8 mouse cellular contexts compared by ENCODE assay signal in the genomic region with DNA sequence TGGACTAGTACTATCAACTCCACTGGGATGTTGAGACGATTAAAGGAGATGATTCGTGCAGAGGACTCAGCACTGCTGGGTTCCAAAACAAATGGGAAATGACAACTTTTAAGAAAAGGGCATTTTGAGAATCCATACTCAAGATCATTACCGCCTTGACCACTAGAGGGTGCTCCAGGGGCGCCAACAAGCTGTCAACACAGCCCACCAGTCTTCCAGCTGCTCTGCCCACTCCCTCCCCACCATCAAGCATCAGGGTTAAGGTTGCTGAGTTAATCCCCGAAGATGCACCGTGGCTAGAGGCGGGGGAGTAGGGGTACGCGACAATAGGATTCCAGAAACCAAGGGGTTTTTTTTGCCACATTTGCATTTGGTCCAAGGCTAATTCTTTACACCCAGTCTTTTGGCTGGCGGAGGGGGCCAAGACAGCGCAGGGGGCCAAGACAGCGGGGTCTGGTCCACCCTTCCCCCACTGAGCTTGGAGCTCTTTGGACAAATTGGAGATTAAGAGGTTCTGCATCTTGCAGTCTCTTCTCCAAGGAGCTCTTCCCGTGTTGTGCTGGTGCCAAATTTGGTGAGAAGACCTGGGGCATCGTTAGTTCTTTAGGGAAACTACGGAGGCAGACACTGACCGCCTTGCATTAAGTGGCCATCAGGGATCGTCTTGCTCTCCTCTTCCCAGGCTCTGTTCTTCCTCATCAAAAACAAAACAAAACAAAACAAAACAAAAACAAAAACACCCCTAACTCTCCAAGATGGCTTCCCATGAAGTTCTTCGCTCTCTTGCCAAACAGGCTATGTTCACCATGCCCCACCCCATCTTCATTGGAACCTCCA. TPM values are rescaled to one million over a fixed set of nuclear protein-coding genes. Genes with fewer than 3 reads are reported as not detected.
DNase-seq lines count a peak whose midpoint lies in the region; ATAC-seq and TF ChIP-seq lines count a peak whose summit lies in the region.

No protein-coding gene starts in this region.

- H3K36me3 ChIP-seq in intestine, embryonic 14.5 days (ENCODE audit: control insufficient read depth, insufficient read depth, low read length): peaks cover 30% of the 10 kb centered on the region
- H3K36me3 ChIP-seq in limb, embryonic 12.5 days: peaks cover 26% of the 10 kb centered on the region
- H3K36me3 ChIP-seq in midbrain, embryonic 15.5 days (replicated peaks): no peaks in the 10 kb centered on the region

- WGBS in intestine, embryonic 14.5 days: 35% methylated on average over 18 of the region's 18 CpGs
- WGBS in limb, embryonic 12.5 days: 36% methylated on average over 18 of the region's 18 CpGs
- 10% methylated on average over 18 of the region's 18 CpGs for WGBS in midbrain, embryonic 15.5 days

- H3K9me3 ChIP-seq in intestine, embryonic 14.5 days (ENCODE audit: control insufficient read depth, low read length): no peaks in the 10 kb centered on the region
- H3K9me3 ChIP-seq in limb, embryonic 12.5 days: no peaks in the 10 kb centered on the region
- H3K9me3 ChIP-seq in midbrain, embryonic 15.5 days: no peaks in the 10 kb centered on the region

- H3K4me3 ChIP-seq in cortical plate, adult 2 months (ENCODE audit: insufficient read depth, low read length): peak overlapping the region; percentile 96
- peak overlapping the region; percentile 74 for H3K4me3 ChIP-seq in intestine, embryonic 14.5 days (ENCODE audit: low read depth, low read length)
- peak overlapping the region; percentile 77 for H3K4me3 ChIP-seq in limb, embryonic 12.5 days (replicated peaks)
- peak overlapping the region; percentile 87 for H3K4me3 ChIP-seq in midbrain, embryonic 15.5 days

- no peaks in the 10 kb centered on the region for H3K27me3 ChIP-seq in intestine, embryonic 14.5 days (replicated peaks; ENCODE audit: control insufficient read depth, insufficient read depth, low read length)
- H3K27me3 ChIP-seq in limb, embryonic 12.5 days: no peaks in the 10 kb centered on the region
- no peaks in the 10 kb centered on the region for H3K27me3 ChIP-seq in midbrain, embryonic 15.5 days (replicated peaks)

- peak; percentile 60 to 78 for DNase-seq in frontal cortex, postnatal 14 days (ENCODE audit: low spot score in 2 of 2)
- DNase-seq in gastrocnemius, postnatal 25 days: peak; percentile 54
- peak; percentile 91 for DNase-seq in intestine, embryonic 14.5 days (ENCODE audit: low spot score)
- DNase-seq in spleen, postnatal 14 days (ENCODE audit: low spot score in 2 of 2): peak; percentile 55 to 76

- peaks cover 15% of the 10 kb centered on the region for H3K4me1 ChIP-seq in cortical plate, adult 2 months (ENCODE audit: control insufficient read depth, insufficient read depth, low read length)
- peaks cover 18% of the 10 kb centered on the region for H3K4me1 ChIP-seq in intestine, embryonic 14.5 days (replicated peaks; ENCODE audit: control insufficient read depth, insufficient read depth, low read length)
- H3K4me1 ChIP-seq in limb, embryonic 12.5 days (replicated peaks): peaks cover 41% of the 10 kb centered on the region
- peaks cover 74% of the 10 kb centered on the region for H3K4me1 ChIP-seq in midbrain, embryonic 15.5 days

- TF ChIP-seq CTCF in cortical plate, adult 2 months (IDR thresholded peaks at IDR 0.05; ENCODE audit: extremely low read depth, insufficient read depth, low read length): peak; percentile 89

- H3K4me2 ChIP-seq in intestine, embryonic 14.5 days (ENCODE audit: low read length): peak overlapping the region; percentile 72
- H3K4me2 ChIP-seq in limb, embryonic 12.5 days: peak overlapping the region; percentile 98
- H3K4me2 ChIP-seq in midbrain, embryonic 15.5 days: peak overlapping the region; percentile 95

- peak overlapping the region; percentile 94 for H3K27ac ChIP-seq in cortical plate, adult 2 months (ENCODE audit: insufficient read depth, low read length)
- H3K27ac ChIP-seq in intestine, embryonic 14.5 days (ENCODE audit: low read depth): no peak overlapping the region; the same call in 1 of the 2 replicates
- H3K27ac ChIP-seq in limb, embryonic 12.5 days: 0 out of 2 replicates have a peak overlapping the region, but pooled peaks have one; percentile 93
- H3K27ac ChIP-seq in midbrain, embryonic 15.5 days: peak overlapping the region; percentile 99

- H3K9ac ChIP-seq in intestine, embryonic 14.5 days (ENCODE audit: low read length): peak overlapping the region; percentile 81; the same call in 1 of the 2 replicates
- H3K9ac ChIP-seq in limb, embryonic 12.5 days (replicated peaks): no peak overlapping the region
- H3K9ac ChIP-seq in midbrain, embryonic 15.5 days: peak overlapping the region; percentile 96

- ATAC-seq in frontal cortex, adult (ENCODE audit: low TSS enrichment): no peak
- no peak for ATAC-seq in intestine, embryonic 14.5 days (replicated peaks; ENCODE audit: low FRiP score, low TSS enrichment, low read depth)
- no peak for ATAC-seq in limb, embryonic 12.5 days (ENCODE audit: insufficient number of reproducible peaks, insufficient read depth, low FRiP score, low TSS enrichment, low read depth)
- no peak for ATAC-seq in midbrain, embryonic 15.5 days (replicated peaks)

- TF ChIP-seq POLR2A in cortical plate, adult 2 months (IDR thresholded peaks at IDR 0.05; ENCODE audit: extremely low read depth, insufficient read depth, low read length): no peak

RNA-seq across cellular contexts. Expression of gene Npcd, which starts 1.8 kb away (rescaled TPM):
- polyA plus RNA-seq in cortical plate, adult 2 months (2012; rRNA removed): 2.4 and 3.0 TPM in 2 replicates
- under 1 TPM in 1 of 2 experiments, not detected in 1; 0.61 TPM for total RNA-seq in gastrocnemius, postnatal 25 days (2021)
- polyA plus RNA-seq in intestine, embryonic 14.5 days (2014; fragmentation: Nextera tagmentation; extraction: Ambion mirVana): not detected in 2 replicates
- not detected in 2 replicates for polyA plus RNA-seq in limb, embryonic 12.5 days (2016; fragmentation: Nextera tagmentation; extraction: Ambion mirVana)
- 0.42 and 0.98 TPM in 2 replicates for polyA plus RNA-seq in midbrain, embryonic 15.5 days (2015; fragmentation: Nextera tagmentation; extraction: Ambion mirVana)

RNA-seq across cellular contexts. Expression of gene Cbx6, which starts 2.2 kb away (rescaled TPM):
- 295 and 320 TPM in 2 replicates for polyA plus RNA-seq in cortical plate, adult 2 months (2012; rRNA removed)
- total RNA-seq in gastrocnemius, postnatal 25 days (2021): 10 to 100 TPM; 12.5 to 14.6 TPM
- 30.7 and 31.6 TPM in 2 replicates for polyA plus RNA-seq in intestine, embryonic 14.5 days (2014; fragmentation: Nextera tagmentation; extraction: Ambion mirVana)
- polyA plus RNA-seq in limb, embryonic 12.5 days (2016; fragmentation: Nextera tagmentation; extraction: Ambion mirVana): 27.9 and 28.2 TPM in 2 replicates
- 70.6 and 75.7 TPM in 2 replicates for polyA plus RNA-seq in midbrain, embryonic 15.5 days (2015; fragmentation: Nextera tagmentation; extraction: Ambion mirVana)

RNA-seq across cellular contexts. Expression of gene Nptxr, which starts 27.7 kb away (rescaled TPM):
- 293 and 298 TPM in 2 replicates for polyA plus RNA-seq in cortical plate, adult 2 months (2012; rRNA removed)
- 1 to 10 TPM in 1 of 2 experiments, under 1 TPM in 1; 0.72 to 1.0 TPM for total RNA-seq in gastrocnemius, postnatal 25 days (2021)
- 1.4 and 2.2 TPM in 2 replicates for polyA plus RNA-seq in intestine, embryonic 14.5 days (2014; fragmentation: Nextera tagmentation; extraction: Ambion mirVana)
- polyA plus RNA-seq in limb, embryonic 12.5 days (2016; fragmentation: Nextera tagmentation; extraction: Ambion mirVana): 2.0 and 2.3 TPM in 2 replicates
- polyA plus RNA-seq in midbrain, embryonic 15.5 days (2015; fragmentation: Nextera tagmentation; extraction: Ambion mirVana): 52.0 and 54.8 TPM in 2 replicates

RNA-seq across cellular contexts. Expression of gene Dnal4, which starts 54.6 kb away (rescaled TPM):
- 71.5 and 72.4 TPM in 2 replicates for polyA plus RNA-seq in cortical plate, adult 2 months (2012; rRNA removed)
- 1 to 10 TPM; 5.9 to 6.1 TPM for total RNA-seq in gastrocnemius, postnatal 25 days (2021)
- polyA plus RNA-seq in intestine, embryonic 14.5 days (2014; fragmentation: Nextera tagmentation; extraction: Ambion mirVana): 47.5 and 52.0 TPM in 2 replicates
- polyA plus RNA-seq in limb, embryonic 12.5 days (2016; fragmentation: Nextera tagmentation; extraction: Ambion mirVana): 71.0 and 71.2 TPM in 2 replicates
- polyA plus RNA-seq in midbrain, embryonic 15.5 days (2015; fragmentation: Nextera tagmentation; extraction: Ambion mirVana): 80.6 and 81.1 TPM in 2 replicates

RNA-seq across cellular contexts. Expression of gene Apobec3, which starts 59.2 kb away (rescaled TPM):
- 6.7 and 7.5 TPM in 2 replicates for polyA plus RNA-seq in cortical plate, adult 2 months (2012; rRNA removed)
- total RNA-seq in gastrocnemius, postnatal 25 days (2021): 1 to 10 TPM; 2.3 to 4.0 TPM
- 11.3 and 12.5 TPM in 2 replicates for polyA plus RNA-seq in intestine, embryonic 14.5 days (2014; fragmentation: Nextera tagmentation; extraction: Ambion mirVana)
- polyA plus RNA-seq in limb, embryonic 12.5 days (2016; fragmentation: Nextera tagmentation; extraction: Ambion mirVana): 11.0 and 11.8 TPM in 2 replicates
- 3.5 and 4.0 TPM in 2 replicates for polyA plus RNA-seq in midbrain, embryonic 15.5 days (2015; fragmentation: Nextera tagmentation; extraction: Ambion mirVana)

Comparison
In these comparisons a context has a peak if more than half of its experiments do, and no peak if none do; other contexts are left out.
1. RNA of gene Nptxr, which starts 27.7 kb away (polyA plus RNA-seq): 293 to 298 TPM in cortical plate, adult 2 months and 52.0 to 54.8 TPM in midbrain, embryonic 15.5 days; 1.4 to 2.2 TPM in intestine, embryonic 14.5 days and 2.0 to 2.3 TPM in limb, embryonic 12.5 days; every median in the first group is over 10 times any median in the second.
2. Peak in every context shown above with its lines, with median percentiles within 50 percentile points of each other: DNase-seq, H3K4me3 ChIP-seq and H3K4me2 ChIP-seq.